Mouse (Mus musculus) liver (tissue): ENCODE results near the gene Zdhhc12.

ENCODE experiments used
- DNase-seq: peaks from one replicate; pipeline ENCODE4 v3.0.0-alpha.2; 2020; ENCODE audit warnings: mixed read lengths

The Zdhhc12 gene

DNA sequence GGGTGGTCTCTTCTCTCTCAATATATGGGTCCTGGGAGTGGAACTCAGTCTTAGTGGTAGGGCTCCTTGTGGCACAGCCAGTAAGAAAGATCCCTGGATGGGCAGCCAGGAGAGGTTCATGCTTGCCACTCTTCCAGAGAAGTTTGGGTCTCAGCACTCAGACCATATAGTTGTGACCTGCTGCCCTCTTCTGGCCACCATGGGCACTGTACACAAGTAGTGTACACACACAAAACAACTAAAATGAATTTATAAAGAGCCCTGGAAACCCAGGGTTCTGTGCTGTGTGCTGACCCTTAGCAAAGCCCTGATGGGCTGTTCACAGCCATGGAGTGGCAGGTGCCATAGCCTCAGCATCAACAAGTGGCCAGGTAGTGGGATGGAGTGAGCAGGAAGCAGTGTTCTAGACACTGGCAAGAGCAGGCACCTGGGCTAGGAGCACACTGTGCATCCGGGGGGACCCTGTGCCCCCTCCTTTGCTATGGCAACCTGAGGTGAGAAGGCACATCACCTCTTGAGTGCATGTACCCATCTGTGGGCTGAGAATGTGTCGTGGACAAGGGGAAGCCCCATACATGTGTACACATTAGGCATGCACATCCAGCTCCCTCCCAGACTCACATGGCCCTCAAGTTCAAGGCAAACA is 2.6 kb upstream of the Zdhhc12 start:
- peak; percentile 72 for DNase-seq

DNA sequence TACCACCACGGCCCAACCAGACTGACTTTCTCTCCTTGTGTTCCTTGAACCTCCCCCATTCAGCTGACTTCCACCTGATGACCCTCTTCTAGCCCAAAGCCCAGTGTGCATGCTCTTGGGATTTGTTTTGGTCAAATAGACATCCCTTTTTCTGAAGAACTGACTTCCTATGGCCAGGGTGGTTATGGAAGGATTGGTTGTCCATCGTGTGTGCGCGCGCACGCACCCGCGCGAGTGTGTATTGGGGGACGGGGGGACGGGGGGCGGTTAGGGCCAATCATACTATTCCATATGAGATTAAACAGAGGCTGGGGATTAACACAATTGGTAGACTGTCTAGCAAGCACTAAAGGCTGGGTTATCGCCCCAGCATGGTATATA is 750 bp upstream of the Zdhhc12 start:
- DNase-seq: peak; percentile 49

DNA sequence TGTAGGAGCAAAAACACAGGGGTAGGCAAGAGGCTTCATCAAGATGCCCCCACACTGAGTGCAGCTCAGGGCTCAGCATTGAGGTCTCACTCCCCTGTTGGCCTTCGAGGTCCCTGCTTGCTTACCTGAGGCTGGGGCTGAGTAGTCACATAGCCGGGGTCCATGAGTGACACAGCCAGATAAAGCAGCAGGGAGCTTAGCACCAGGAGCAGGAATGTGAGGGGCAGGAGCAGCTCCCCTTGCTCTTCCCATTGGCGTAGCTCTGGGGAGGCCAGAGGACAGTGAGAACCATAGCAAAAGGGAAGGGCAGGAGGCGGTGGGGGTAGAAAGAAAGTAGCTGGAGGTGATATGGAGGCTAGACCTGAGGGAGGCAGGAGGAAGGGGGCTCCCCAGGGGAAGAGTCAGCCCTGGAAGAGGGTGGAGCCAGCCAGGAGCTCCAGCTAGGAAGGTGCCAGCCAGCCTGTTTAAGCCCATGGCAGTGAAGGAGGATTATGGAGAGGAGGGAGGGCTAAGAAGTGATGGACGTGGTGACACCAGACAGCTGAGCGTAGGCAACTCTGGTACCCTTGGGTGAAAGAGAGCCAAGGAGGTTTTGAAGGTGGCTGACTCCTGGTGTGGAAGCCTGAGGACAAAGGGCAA is 1.0 kb downstream of the Zdhhc12 start:
- no peak for DNase-seq

DNA sequence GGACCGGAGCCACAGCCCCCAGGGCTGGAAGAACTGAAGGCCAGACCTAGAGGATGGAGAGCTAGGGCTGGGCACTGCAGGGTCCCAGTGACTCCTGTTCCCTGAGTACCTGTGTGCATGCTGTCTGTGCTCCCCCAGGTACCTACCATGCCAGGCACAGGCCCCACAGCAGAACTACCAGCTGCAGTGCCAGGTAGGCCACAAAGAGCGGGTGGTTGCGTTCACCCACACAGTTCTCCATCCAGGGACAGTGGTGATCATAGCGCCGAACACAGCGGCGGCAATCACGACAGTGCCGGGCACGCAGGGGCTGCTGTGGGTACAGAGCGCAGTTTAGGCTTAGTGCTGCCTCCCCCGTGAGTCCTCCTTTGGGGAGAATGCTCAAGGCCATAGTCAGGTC is 1.9 kb downstream of the Zdhhc12 start:
- no peak for DNase-seq

DNA sequence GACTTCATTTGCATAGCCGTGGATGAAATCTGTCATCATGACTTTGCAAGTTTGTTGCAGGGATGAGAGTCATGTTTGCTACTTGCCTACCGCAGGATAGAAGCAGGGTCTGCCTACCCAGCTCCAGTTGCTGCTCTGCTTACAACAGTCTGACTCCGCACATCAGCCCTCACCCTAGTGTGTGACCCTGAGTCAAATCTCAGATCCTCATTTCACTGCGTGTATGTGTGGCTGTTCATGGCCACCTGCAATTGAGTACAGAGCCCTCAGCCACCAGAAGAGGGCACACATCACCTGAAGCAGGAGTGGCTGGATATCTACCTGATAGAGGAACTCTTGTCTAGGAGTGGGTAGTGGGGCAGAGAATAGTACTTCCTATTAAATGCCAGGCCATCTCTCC is 6.1 kb downstream of the Zdhhc12 start:
- no peak for DNase-seq

DNA sequence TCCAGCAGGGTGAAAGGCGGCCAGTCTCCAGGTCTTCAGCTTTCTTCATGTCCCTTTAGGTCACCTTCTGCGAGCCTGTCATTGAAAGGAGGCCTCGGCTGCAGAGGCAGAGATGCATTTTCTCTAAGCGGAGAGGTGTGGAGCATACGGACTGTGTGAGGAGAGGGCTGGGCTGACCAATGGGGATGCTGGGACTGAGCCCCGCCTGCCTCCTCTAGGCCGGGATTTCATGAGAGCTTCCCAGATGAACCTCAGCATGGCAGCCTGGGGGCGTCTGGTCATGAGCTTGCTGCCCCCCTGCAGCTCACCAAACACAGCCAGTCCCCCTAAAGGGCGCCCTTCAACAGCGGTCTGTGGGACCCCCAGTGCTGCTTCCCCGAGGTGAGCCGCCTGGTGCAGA is 8.8 kb downstream of the Zdhhc12 start:
- DNase-seq: no peak

DNA sequence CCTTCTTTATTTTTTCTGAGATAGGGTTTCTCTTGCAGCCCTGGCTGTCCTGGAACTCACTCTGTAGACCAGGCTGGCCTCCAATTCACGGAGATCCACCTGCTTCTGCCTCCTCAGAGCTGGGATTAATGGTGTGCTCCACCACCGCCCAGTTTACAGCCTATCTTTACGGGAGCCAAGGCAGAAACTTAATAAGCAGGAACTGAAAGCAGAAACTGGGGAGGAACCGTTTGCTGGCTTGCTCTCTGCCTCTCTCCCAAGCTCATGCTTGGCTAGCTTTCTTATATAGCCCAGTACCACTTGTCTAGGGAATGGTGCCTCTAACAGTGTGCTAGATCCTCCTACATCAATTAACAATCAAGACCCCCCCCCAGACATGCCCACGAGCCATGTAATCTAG is 9.3 kb downstream of the Zdhhc12 start:
- no peak for DNase-seq

DNA sequence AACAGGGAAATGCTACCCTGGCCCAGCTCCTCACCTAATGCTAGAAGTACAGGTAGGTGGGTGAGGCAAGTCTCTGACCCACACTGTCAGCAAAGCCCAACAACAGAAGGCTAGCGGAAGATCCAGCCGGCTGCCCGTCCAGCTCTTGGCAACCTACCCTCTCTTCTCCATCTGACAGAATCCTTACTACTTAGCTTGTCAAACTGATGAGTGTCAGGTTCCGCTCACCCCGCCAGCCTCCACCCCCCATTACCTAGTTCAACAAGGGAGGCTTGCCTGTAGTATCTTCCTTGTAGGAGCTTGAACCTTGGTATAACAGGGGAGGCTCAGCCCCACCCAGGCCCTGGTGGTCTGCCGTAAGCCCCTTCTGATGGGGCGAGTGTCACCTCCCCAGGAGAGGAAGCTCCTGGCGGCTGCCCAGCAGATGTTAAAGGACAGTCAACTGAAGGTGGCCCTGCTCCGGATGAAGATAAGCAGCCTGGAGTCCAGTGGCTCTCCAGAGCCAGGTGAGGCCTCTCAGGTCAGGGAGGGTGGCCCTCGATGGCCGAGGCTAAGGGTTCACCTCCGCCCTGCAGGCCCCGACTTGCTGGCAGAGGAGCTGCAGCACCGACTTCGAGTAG is 13.2 kb downstream of the Zdhhc12 start:
- DNase-seq: no peak

DNA sequence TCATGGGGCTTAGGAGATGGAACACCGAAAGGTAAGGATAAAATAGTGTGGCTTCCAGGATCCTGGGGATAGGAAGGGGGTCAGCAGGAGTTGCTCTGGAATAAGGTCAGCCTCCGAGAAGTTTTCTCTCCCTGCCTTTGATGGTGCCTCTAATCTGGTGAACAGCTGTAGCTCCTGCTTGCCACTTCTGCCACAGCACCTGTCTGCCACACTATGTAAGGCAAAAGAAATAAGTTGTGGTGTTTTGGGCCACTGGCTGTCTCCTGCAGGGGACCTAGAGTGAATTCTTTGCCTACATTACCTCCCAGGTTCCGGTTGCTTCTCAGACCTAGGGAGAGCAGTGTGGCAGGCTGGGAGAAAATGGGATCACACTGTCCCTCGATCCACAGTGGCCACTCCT is 14.7 kb downstream of the Zdhhc12 start:
- DNase-seq: no peak

DNA sequence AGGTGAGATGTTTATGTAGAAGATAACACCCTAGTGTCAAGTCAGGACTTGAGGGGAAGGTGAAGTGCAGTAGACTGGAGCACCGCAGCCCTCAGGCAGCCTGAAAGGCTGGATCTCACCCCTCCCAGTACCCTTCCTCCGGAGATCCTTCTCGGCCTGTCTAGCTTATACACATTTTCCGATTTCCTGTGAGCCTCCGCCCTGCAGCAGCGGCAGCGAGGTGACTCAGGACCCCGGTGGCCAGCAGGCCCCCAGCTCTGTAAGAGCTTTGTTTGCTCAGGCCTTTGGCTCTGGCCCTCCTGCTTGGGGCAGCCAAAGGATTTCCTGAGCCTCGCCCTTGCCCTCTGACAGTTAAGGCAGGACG is 15.1 kb downstream of the Zdhhc12 start:
- no peak for DNase-seq

DNA sequence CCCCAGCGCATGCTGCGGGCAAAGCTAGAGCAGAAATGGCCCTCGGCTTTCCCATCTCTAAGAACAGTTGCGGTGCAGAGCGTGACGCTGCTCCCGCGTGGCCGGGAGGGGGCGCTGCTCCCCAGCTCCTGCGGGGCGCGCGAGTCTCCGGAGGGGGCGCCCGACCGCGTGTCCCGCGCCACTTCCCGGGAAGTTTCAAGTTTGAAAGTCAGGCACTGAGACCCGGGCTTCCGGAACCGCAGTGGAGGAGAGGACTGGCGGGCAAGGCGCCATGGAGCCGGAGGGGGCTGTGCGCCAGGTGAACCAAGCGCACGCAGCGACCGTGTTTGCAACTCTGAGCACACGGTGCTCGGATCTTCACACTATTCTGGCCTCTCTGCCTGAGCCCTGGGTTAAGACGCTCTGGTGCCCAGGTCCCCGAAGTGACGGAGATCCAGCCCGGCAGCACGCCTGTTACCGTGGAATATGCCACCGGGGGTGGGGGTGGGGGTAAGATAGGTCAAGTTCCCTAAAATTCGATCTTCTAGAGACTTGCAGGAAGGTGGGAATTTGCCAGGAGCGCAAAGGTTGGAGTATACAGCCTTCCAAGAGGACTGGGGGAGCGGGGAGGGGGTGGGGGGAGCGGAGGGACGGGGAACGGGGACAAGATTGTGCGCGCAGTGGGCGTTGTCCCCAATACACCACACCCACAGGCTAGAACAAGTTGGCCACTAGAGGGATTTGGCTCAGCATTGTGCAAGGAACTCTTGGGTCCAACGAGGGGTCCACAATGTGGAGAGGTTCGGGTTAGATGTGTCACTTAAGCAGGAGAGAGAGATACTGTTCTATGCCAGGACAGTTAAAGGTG is 15.7 kb downstream of the Zdhhc12 start, which contains the start of gene Pkn3:
Gene Pkn3, plus strand, starts transcription at position 183 of the 847 bp plus-strand sequence.
- DNase-seq: peak; percentile 84

DNA sequence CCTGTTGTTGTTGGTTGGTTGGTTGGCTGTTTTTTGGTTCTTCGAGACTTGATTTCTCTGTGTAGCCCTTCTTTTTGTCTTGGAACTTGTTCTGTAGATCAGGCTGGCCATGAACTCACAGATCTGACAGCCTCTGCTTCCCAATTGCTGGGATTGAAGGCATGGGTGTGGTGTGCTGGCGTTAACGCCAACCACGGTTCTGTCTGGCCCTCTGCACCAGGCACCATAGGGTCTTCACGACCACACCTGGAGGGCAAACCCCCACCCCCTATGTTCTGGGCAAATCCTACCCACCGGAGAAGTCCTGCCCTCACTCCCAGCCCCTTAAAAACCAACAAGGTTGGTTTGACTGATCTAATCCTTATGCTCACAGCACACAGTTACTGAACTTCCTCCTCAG is 16.5 kb downstream of the Zdhhc12 start:
- no peak for DNase-seq

DNA sequence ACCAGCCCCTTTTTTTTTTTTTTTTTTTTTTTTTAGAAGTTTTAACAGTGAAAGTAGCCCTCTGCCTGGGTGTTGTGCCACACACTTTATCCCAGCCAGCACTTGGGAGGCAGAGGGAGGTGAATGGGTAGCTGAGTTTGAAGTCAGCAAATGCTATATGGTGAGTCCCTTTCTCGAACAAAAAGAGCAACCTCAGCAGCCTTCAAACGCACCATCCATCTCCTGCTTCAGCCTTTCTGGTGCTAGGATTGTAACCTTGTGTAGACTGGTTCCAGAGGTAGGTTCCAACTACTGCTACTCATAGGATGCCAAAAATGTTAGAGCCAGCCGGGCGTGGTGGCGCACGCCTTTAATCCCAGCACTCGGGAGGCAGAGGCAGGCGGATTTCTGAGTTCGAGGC is 17.0 kb downstream of the Zdhhc12 start:
- no peak for DNase-seq

DNA sequence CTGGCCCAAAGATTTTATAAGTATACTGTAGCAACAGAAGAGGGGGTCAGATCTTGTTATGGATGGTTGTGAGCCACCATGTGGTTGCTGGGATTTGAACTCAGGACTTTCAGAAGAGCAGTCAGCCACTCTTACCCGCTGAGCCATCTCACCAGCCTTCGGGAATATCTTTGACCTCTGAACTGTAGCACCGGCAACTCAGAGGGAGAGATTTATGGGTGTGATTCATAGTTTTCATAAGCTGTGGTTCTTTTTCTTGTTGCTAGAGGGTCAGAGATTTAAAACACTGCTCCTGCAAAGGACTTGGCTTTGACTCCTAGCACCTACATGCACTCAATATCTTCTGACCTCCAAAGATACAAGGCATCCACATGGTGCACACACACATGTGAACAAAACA is 17.8 kb downstream of the Zdhhc12 start:
- DNase-seq: no peak

DNA sequence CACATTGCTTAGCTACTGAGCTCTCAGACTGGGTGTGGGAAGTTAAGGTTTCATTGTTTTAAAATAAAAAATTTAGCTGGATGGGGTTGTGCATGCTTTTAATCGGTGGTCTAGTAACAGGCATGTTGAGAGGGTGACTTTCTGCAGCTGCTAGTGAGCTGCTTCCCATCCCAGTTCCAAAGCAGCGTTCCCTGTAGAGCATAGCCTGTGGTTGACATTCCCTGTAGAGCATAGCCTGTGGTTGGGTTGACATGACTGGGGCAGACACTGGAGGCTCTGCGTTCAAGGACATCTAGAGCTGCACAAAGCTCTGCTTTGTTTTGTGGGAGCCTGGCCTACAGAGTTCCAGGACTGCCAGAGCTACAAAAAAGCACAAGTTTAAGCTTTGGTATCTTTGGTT is 20.2 kb downstream of the Zdhhc12 start:
- DNase-seq: no peak

DNA sequence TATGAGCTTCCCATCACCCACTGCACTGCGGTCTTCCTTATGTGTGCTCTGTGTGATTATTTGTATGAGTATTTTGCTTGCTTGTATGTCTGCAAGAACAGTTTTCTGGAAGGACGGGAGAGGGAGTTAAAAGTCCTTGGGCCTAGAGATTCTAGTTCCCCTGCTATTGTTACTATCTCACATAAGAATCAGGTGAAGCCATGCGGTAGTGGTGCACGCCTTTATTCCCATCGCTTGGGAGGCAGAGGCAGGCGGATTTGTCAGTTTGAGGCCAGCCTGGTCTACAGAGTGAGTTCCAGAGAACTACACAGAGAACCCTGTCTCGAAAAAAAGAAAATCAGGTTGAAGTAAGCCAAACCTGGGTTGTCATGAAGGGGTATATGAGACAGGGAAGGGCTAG is 20.6 kb downstream of the Zdhhc12 start:
- no peak for DNase-seq

DNA sequence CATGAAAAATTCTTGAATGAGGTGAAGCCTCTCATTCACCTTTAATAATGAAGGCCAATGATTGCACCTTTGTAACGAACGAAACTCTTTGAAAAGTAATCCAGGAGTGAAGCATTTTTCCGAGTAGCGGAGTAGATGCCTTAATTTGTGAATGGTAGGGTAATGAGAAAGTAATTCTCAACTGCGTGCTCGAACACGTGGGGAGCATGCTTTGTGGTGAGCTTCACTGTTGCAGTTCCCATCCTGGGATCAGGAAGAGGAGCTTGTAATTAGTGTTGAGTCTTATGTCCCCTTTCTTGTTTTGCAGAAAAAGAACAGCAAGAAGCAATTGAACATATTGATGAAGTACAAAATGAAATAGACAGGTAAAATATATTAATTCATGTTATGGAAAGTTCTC is 25.5 kb downstream of the Zdhhc12 start:
- no peak for DNase-seq

DNA sequence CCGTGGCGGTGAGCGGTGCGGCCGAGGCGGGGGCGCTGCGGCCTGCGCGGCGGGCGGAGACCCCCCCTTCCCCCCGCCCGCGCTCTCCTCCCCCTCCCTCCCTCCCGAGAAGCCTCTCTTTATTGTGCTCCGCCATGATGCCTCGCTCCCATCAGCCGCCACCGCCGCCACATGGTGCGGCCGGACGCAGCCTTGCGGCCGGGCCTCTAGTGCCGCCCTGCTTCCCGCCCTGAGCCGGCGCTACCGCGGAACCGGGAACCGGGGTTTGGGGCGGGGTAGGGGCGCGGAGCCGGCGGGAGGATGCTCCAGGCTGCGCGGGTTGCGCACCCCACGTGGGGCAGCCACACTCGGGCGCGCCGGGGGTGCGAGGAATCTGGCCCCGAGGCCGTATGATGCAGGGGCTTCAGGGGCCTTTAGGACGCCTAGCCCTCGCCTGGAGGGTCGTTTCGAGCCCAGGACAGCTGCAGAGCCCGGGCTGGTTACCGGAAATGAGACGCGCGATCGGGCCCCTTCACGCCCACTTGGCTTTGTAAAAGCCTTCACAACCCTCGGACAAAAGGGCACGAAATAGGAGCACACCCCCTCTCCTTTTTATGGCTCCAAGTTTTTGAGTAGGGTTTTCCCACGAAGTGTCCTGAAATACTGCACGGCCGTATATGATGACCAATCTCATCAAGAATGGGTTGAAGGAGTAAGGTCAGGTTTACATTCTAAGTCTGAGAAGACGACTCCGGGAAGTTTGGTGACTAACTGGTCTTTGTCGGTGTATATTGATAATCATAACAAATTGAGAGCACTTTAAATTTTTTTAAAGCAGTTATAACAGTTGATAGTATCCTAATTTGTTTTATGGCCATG is 26.2 kb downstream of the Zdhhc12 start:
- DNase-seq: peak; percentile 58

DNA sequence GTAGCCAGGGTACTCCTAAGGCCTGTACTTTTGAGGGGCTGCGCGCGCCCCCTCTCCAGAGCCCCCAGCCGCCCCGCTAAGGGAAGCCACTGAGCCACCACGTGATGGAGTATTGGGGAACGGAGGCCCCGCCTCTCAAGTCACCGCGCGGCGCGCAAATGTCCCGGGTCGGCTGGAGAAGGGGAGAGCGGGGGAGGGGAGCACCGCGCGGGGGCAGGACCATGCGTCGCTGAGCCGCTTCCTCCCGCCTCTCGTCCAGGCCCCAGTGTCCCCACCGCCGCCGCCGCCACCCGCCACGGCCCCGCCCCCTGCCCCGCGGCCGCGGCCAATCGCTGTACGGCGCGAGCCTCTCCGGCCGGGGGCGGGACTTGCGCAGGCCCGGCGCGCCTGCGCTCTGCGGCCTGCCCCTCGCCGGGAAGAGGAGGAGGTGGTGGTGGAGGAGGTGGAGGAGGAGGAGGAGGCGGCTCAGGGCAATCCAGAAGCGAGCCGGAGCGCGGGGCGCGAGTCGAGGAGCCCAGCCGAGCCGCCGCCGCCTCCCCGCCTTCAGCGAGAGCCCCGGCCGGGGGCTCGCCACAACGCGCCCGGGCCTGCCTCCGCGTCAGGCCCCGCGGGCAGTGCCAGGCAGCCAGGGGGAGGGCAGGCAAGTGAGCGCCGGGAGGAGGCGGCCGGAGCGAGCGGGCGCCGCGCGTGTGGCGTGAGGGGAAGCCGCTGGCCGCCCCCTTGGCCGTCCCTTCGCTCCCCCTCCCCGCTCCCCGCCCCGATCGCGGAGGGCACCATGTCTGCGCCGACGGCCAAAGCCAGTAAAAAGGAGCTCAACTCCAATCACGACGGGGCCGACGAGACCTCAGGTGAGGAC is 27.2 kb downstream of the Zdhhc12 start:
- peak; percentile 97 for DNase-seq

DNA sequence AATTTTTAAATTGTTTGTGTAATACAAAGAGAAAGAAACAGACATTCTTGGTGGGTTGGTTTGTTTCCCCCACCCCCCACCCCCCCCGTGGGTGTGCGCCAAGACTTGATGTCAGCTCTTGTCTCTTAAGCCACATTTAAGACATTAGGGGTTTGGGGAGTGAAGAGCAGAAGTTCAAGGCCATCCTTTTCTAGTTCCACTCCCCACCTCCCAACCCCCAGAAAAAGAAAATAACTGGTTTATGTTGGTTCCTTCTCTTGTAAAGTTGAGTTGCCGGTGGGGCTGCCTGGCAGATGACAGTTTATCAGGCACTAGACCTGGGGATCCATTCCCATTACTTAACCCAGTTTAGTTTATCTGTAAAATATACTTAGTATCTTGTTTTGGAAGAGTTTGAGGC is 29.1 kb downstream of the Zdhhc12 start:
- DNase-seq: no peak

DNA sequence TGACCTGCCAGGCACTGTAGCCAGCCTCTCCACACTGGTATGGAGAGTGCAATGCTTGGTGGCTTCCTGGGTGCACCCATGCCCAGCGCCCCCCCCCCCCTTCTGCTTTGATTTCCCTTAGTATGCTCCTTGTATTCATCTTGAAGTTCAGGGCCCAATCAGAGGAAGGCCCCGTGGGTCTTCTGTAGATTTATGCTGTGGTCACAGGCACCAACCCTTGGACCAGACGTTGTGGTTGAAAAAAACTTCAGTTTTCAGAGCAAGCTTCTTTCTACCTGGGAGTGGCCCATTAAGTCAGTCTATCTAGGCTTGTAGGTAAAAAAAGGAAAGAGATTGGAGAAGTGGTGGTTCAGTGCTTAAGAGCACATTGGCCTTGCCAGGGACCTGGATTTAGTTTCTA is 29.7 kb downstream of the Zdhhc12 start:
- no peak for DNase-seq

DNA sequence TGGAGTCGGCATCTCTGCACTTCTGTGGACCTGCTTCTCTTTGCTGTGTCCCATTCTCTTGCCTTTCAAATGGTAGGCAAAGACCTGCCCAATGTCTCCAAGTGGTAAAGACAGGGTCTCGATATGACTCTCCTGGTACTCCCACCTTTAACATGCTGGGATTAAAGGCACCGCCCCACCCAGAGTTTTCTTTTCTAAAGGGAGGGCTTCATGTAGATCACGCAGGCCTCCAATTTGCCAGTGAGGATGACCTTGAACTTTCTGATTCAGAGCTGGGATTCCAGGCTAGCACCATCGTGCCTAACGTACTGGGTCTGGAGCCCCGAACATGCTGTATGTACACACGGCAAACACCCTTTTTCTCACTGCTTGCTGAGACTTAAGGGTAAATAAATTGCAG is 30.2 kb downstream of the Zdhhc12 start:
- no peak for DNase-seq
